Mouse (Mus musculus) B cell, adult 2 months (primary cell): ENCODE measurements around the gene Trir.

Source experiments
- DNase-seq, 2 experiments: peaks; one replicate each; pipeline ENCODE4 v3.0.0; 2022

Trir gene

DNA sequence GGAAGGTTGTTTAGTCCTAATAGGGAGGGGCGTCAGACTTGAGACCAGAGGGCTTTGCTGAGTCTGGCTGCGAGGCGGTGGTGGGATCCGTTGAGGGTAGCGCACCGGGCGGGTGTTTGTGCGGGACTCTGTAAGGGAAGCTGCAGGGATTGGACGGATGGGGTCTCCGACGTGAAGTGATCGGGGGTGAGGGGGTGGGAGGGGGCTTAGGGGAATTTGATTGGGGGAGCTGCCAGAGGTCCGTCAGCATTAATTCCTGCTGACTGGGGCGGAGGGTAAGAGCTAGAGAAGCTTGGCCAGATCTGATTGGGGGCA is 10.7 kb downstream of the Trir start:
- DNase-seq = no peak

DNA sequence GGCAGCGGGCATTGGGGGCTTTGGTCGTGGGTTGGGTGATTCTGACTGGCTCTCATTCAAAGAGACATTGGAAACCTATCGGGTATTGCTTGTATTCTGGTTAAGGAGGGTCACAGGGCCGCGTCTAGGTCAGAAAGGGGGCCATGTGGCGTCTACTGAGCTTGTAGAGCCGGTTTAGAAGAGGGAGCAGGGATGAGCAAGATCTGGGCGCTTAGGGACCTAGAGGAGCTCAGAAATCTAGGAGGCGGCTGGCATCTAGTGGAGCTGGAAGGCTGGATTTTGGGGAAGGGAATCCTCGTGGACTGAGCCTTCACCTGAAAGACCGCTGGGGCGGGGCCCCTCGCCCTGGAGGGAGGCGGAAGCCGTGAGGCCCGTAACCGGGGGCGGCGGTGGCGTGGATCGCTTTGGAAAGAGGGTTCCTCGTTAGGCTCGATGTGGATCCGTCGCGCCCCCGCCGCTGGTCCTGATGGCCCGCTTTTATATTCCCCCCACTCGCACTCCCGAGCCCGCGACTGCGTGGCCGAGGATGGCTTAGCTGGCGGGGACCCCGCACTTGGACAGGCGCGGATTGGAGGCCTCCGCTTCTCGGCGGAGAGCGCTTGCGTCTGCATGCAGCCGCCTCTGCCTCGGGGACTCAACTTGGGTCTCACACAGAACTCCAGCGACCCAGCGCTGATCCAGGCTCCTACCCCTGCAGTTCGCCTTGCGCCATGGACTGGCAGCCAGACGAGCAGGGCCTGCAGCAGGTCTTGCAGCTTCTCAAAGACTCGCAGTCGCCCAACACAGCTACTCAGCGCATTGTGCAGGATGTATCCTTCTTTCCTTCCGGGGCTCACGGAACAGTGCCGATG is 11.3 kb downstream of the Trir start:
- DNase-seq = peak; percentile 40 to 51

DNA sequence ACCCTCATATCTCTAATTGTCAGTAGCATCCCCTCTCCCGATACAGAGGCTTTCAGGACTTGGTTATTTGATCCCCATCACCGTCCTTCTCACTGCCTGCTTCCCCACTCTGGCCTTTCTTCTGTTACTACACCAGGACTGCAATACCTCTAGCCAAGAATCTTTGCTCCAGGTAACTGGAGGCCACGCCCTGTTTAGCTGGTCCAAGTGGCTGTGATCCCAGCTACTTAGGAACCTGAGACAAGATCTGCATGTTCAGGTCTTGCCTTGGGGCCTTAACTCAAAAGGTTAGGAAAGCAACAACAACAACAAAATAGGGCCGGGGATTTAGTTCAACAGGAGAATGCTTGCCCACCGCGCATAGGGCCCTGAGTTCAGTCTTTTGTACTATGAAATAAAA is 17.0 kb downstream of the Trir start:
- no peak for DNase-seq

DNA sequence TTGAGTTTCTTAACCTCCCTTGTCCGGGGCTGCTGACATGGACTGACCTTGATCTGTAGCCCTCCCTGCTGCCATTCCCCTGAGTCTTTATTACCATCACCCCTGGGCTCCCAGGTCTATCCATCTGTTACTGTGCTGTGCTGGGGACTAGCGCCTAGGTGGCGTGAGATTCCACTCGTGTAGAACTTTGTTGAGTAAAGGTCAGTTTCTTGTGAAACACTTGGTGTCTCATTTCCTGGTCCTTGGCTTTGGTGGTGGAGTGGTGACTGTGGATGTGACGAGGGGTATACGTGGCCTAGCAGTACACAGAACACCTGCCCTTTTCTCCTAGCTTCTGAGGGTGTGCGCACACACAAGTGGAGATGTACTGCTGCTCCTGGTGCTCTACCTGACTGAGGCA is 30.7 kb downstream of the Trir start:
- no peak for DNase-seq

DNA sequence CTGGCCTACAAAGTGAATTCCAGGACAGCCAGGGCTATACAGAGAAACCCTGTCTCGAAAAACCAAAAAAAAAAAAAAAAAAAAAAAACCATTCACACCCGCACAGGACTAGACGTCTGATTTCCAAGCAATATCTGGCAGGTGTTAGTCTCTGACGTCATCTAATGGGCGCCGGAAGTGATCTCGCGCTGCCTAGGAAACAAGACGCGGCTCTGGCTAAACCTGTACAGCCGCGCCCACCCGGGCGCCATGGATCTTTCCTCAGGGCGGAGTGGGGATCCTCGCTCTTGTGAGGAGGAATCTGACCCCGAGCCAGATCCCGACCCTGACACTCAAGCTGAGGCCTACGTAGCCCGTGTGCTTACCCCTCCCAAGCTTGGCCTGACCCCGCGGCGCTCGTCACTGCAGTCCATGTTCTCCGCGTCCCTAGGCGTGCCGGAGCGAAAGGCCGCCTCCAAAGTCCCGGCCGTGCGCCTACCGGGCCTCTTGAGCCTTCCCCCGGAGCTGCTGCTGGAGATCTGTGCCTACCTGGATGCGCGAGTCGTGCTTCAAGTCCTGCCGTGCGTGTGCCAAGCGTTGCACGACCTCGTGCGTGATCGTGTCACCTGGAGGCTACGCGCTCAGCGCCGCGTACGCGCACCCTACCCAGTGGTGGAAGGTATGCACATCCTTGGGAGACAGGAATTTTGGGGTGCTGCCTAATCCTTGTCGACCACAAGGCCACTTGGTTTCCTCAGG is 33.4 kb downstream of the Trir start, which contains the start of gene Fbxw9:
Gene Fbxw9, plus strand, starts transcription at position 177 of the 738 bp plus-strand sequence.
- DNase-seq = peak; percentile 93 to 95

DNA sequence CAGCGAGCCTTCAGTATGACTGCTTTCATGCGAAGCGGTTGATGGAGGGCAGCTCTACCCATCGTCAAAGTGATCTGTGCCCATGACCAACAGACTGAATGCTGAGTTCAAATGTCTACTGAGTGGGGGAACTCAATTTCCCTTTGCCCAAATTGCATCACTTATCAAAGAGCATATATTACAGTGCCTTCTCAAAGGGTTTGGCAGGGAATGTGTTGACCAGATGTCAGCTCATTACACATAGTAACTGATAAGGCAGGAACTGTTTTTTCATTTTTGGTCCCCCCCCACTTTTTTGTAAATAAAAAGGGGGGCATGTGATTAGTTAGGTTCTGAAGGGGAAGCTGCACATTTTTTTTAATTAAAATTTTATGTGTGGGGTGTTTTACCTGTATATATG is 36.0 kb downstream of the Trir start:
- DNase-seq = no peak

DNA sequence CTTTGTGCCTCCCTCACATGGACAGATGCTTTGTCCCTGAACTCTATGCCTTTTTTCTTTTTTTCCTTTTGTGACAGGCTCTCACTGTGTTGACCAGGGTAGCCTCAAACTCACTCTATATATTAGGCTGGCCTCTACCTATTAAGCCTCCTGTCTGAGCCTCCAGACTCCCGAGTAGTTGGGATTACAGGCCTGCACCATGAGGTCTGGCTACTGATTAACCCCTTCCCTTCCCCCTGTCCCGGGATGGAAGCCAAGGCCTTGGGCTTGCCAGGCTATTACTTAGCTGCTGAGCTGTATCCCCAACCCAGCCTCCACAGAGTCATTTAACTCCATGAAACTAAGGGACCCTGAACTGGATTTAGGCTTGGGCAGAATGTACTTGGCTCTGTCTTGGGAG is 38.6 kb downstream of the Trir start:
- DNase-seq = no peak

DNA sequence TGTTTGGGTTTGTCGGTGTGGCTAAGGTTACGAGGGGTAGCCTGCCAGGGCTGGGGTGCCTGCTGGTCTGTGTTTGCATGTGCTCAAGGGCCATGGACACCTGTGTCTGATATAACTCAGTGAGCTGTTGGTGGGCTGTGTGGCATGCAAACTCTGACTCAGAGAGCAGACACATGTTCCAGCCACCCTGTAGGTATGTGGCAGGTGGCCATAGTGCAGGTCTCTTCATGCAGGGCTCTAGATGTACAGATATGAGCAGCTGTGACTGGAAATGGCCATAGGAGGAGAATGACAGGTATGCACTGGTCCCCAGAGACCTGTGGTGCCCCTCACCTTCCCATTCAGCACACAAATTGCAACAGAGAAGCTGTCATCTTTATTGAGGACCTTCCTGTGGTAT is 40.5 kb downstream of the Trir start:
- DNase-seq = no peak

DNA sequence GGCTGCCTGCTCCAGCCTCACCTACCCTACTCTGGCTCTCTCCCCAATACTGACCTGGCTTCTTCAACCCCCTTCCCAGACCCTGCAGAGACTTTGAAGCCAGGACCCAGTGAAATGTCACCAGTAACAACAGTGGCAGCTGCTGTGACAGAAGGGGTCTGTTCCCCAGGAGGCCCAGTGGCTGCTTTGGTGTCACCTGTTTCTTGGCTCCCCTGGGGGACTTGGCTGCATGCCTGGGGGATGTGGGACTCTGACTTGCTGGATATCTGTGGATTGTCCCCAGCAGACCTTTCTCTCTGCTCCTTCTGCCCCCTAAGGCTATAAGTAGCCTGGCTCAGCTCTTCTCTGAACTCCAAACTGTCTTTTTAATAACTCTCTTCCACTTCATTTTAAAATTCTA is 41.4 kb downstream of the Trir start, which contains the start of gene Gm5741:
Gene Gm5741, minus strand, starts transcription at position 1 of the 400 bp plus-strand sequence.
- no peak for DNase-seq

DNA sequence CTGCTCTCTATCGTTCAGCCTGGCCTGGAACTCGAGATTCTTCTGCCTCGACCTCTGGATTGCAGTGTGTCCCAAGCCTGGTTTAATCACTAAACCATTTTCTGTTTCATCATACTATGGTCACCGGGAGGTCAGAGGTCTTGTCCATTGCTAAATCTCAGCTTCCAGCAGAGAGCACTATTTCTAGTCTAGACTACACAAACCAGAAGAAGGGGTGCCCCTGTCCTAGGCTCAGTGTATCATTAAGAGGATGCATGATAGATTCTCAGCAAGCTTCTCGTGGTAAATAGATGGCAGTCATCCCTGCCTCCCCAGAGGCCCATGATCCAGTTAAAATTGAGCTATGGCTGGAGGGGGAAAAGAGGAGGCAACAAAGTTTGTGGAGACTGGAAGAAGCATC is 44.4 kb downstream of the Trir start:
- DNase-seq = peak; percentile 24 to 33

DNA sequence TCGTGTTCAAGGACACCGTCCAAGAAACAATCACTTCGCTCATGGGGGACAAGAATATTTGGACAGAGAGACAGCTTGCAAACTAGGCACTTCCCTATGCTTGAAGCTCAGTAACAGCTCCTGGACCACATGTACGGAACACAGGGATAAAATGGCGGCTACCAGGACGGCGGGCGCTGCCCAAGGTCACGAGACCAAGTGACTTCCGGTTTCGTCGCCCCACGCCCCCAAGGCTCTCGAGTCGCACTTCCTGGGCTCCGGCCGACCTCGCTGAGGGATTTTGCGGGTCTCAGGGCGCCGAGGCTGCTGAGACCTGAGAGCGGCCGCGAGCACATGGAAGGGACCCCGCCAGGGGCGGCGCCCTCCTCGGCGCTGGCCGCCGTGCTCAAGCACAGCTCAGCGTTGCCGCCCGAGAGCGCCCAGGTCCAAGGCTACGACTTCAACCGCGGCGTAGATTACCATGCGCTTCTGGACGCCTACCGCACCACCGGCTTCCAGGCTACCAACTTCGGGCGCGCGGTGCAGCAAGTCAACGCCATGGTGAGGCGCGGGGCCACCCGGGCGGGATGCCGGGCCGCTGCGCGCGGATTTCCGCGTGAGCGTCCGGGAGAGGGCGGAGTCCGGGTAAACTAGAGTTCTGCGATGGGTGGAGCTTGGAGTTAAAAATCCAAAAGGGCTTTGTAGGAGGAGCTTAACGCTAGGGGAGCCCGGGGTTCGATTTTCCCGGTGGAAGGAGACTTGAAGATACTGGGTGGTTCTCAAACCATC is 45.1 kb downstream of the Trir start, which contains the start of gene Dhps:
Gene Dhps, plus strand, starts transcription at position 244 of the 768 bp plus-strand sequence.
- DNase-seq = peak; percentile 94

DNA sequence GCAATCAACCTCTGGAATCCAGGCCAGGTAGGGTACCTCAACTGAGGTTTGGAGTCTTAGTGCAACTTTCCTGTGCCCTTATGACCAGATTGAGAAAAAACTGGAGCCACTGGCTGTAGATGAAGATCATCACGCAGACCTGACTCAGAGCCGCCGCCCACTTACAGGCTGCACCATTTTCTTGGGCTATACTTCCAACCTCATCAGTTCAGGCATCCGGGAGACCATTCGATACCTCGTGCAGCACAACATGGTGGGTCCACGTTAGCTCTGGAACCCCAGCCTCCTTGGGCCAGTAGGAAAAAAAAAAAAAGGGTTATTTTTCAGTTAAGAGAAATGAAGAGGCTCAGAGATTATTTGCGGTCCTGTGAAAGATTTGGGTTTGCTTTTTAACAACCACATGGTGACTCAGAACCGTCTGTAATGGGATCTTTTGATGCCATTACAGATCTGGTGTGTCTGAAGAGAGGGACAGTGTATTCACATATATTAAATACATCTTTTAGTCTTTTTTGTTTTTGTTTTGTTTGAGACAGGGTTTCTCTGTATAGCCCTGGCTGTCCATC is 45.8 kb downstream of the Trir start:
- DNase-seq = no peak

DNA sequence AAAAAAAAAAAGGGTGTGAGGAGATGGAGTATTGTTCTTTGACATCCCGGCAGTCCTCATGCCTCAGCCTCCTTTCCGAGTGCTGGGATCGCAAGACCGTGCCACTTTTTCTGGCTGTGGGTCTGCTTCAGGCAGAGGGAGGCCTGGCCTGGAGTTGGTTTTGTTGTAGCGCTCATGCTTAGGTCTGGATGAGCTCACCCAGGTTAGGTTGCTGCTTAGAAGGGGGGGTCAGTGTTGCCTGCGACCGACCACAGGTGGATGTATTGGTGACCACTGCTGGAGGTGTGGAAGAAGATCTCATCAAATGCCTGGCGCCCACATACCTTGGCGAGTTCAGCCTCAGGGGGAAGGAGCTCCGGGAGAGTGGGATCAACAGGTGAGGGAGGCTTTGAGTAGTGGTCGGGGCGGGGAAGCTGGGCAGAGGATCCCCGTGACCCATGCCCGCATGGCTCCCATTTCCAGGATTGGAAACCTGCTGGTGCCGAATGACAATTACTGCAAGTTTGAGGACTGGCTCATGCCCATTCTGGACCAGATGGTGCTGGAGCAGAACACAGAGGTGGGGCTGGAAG is 46.5 kb downstream of the Trir start:
- DNase-seq = no peak

DNA sequence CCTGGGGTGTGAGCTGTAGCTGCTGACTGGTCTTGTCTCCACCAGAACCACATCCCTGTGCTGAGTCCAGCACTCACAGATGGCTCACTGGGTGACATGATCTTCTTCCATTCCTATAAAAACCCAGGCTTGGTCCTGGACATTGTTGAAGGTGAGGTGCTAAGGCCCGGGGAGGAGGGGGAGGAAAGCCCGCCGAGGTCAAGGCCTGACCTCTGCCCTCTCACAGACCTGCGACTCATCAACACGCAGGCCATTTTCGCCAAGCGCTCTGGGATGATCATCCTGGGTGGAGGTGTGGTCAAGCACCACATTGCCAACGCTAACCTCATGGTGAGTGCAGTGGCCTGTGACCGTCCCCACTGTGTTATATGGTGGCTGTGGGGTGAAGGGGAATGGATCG is 47.5 kb downstream of the Trir start:
- no peak for DNase-seq

DNA sequence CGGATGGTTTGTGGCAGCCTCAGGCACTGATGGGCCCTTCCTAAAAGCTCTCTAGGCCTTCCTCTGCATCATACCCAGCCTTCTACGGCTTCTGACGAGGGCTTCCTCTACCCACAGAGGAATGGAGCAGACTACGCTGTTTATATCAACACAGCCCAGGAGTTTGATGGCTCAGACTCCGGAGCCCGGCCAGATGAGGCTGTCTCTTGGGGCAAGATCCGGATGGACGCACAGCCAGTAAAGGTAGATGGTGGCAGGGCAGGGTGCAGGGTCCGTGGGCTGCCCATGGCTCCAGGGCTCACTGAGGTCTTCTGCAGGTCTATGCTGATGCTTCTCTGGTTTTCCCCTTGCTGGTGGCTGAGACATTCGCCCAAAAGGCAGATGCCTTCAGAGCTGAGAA is 48.0 kb downstream of the Trir start:
- DNase-seq = no peak

DNA sequence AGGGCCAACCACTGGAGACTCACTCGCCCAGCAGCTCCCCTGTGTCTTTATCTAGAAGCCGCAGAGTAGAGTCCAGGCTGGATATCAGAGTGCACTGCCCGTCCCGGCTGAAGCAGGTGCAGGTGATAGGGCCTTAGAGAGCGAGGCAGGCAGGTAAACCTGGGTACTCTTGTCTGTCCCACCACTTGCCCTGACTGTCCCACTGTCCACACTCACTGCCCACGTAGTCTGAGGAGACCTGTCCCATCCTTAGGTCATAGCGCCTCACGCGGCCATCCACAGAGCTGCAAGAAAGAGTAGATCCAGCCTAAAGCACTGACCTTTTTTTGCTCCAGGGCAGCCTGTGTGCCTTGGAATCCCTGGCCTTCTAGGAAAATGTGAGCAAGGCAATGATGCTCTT is 49.4 kb downstream of the Trir start:
- no peak for DNase-seq

DNA sequence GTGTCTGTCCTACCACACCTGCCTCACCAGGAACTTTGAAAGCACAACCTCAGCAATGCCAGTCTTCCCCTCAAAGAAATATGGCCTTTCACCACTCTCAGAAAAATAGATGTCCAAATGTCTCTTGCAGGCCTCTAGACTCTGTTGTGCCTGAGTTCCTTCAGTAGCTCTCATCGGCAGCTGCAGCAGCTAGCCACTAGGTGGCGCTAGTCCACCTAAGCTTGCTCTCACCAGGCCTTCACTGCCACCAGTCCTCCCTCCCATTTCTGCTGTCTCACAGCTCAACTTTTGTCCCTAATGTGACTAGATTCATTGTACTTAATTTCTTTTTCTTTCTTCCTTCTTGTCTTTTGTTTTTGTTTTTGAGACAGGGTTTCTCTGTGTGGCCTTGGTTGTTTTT is 50.4 kb downstream of the Trir start:
- peak; percentile 82 for DNase-seq
